In genomic region chr13:30530761-30531160, GRCm38 (mm10) we compare ENCODE assay signal across 10 mouse cellular contexts. TPM values are rescaled to one million over a fixed set of nuclear protein-coding genes. Genes with fewer than 3 reads are reported as not detected.
A peak's percentile ranks its signal among the peaks of the same experiment; 100 is the strongest.
DNase-seq lines count a peak whose midpoint lies in the region; ATAC-seq lines count a peak whose summit lies in the region.
"Had no signal": no experiment of that assay in that cellular context is flagged by ENCODE, and none has a peak within 500 bp of the region (broad histone marks: within the 10 kb centered on the region; RNA-seq: fewer than 3 reads in every experiment).

No protein-coding gene starts in this region.

- 8% methylated on average over 5 of the region's 5 CpGs for WGBS in embryonic facial prominence, embryonic 11.5 days
- 13% methylated on average over 5 of the region's 5 CpGs for WGBS in hindbrain, embryonic 11.5 days
- WGBS in midbrain, embryonic 16.5 days, result 3% methylated on average over 5 of the region's 5 CpGs

- no peaks in the 10 kb centered on the region for H3K9me3 ChIP-seq in embryonic facial prominence, embryonic 11.5 days (replicated peaks; ENCODE audit: control insufficient read depth, low read length)
- no peaks in the 10 kb centered on the region for H3K9me3 ChIP-seq in hindbrain, embryonic 11.5 days (ENCODE audit: control insufficient read depth, low read length)
- H3K9me3 ChIP-seq in midbrain, embryonic 16.5 days (replicated peaks; ENCODE audit: control insufficient read depth, low read length, poor library complexity, severe bottlenecking), result no peaks in the 10 kb centered on the region
- H3K9me3 ChIP-seq: embryonic facial prominence, embryonic 12.5 days; limb, embryonic 13.5 days had no signal

- no peak overlapping the region for H3K9ac ChIP-seq in embryonic facial prominence, embryonic 11.5 days (replicated peaks; ENCODE audit: low read length)
- no peak overlapping the region for H3K9ac ChIP-seq in hindbrain, embryonic 11.5 days (ENCODE audit: low read depth, low read length)
- H3K9ac ChIP-seq in midbrain, embryonic 16.5 days (ENCODE audit: low read depth, low read length), result no peak overlapping the region
- H3K9ac ChIP-seq: embryonic facial prominence, embryonic 12.5 days; limb, embryonic 13.5 days had no signal

- no peak overlapping the region for H3K27ac ChIP-seq in embryonic facial prominence, embryonic 11.5 days (replicated peaks; ENCODE audit: low read depth, low read length)
- no peak overlapping the region for H3K27ac ChIP-seq in hindbrain, embryonic 11.5 days (ENCODE audit: low read depth, low read length)
- H3K27ac ChIP-seq in midbrain, embryonic 16.5 days (ENCODE audit: low read length), result no peak overlapping the region
- H3K27ac ChIP-seq: embryonic facial prominence, embryonic 12.5 days; limb, embryonic 13.5 days had no signal

- no peak for ATAC-seq in embryonic facial prominence, embryonic 11.5 days (replicated peaks; ENCODE audit: insufficient number of reproducible peaks, low FRiP score, low TSS enrichment, low read depth)
- ATAC-seq in hindbrain, embryonic 11.5 days (ENCODE audit: low FRiP score), result no peak
- peak; percentile 86 for ATAC-seq in midbrain, embryonic 16.5 days

- H3K4me3 ChIP-seq in embryonic facial prominence, embryonic 11.5 days (ENCODE audit: low read depth, low read length), result no peak overlapping the region
- H3K4me3 ChIP-seq in hindbrain, embryonic 11.5 days (ENCODE audit: low read depth, low read length), result no peak overlapping the region
- no peak overlapping the region for H3K4me3 ChIP-seq in midbrain, embryonic 16.5 days (ENCODE audit: low read depth, low read length)
- H3K4me3 ChIP-seq: embryonic facial prominence, embryonic 12.5 days; limb, embryonic 13.5 days had no signal

- no peak overlapping the region for H3K4me2 ChIP-seq in embryonic facial prominence, embryonic 11.5 days (ENCODE audit: low read depth, low read length)
- no peak overlapping the region for H3K4me2 ChIP-seq in hindbrain, embryonic 11.5 days (replicated peaks; ENCODE audit: low read depth, low read length)
- peak overlapping the region; percentile 19; the same call in 1 of the 2 replicates for H3K4me2 ChIP-seq in midbrain, embryonic 16.5 days (ENCODE audit: low read length)
- H3K4me2 ChIP-seq: embryonic facial prominence, embryonic 12.5 days; limb, embryonic 13.5 days had no signal

- intact Hi-C loops in left cerebral cortex, postnatal 10 days (cut with DNase I), result loop anchor here (2.0 to 10.0 kb wide), 2 partner anchors 258 to 676 kb away; partner anchors contain the start of gene Cdkal1

- peak; percentile 56 for DNase-seq in ovary, postnatal 14 days (ENCODE audit: low spot score)
- no peak for DNase-seq in ovary, postnatal 10 days (ENCODE audit: low spot score)
- DNase-seq in adrenal gland, postnatal 10 days, result peak; percentile 78
- DNase-seq in embryonic facial prominence, embryonic 11.5 days (ENCODE audit: low spot score), result peak; percentile 80
- DNase-seq in hindbrain, embryonic 11.5 days (ENCODE audit: low spot score), result peak; percentile 84
- peak; percentile 49 to 61 for DNase-seq in left cerebral cortex, postnatal 10 days (ENCODE audit: extremely low spot score in 1 of 2, low spot score in 2 of 2)
- DNase-seq in testis, postnatal 14 days (ENCODE audit: low spot score), result peak; percentile 39

- H3K4me1 ChIP-seq in embryonic facial prominence, embryonic 11.5 days (ENCODE audit: control insufficient read depth, insufficient read depth, low read length), result no peaks in the 10 kb centered on the region
- no peaks in the 10 kb centered on the region for H3K4me1 ChIP-seq in hindbrain, embryonic 11.5 days (replicated peaks; ENCODE audit: control insufficient read depth, insufficient read depth, low read length)
- no peaks in the 10 kb centered on the region for H3K4me1 ChIP-seq in midbrain, embryonic 16.5 days (ENCODE audit: control insufficient read depth, insufficient read depth, low read length)
- H3K4me1 ChIP-seq: embryonic facial prominence, embryonic 12.5 days; limb, embryonic 13.5 days had no signal

- H3K36me3 ChIP-seq in embryonic facial prominence, embryonic 11.5 days (replicated peaks; ENCODE audit: control insufficient read depth, insufficient read depth, low read depth, low read length), result no peaks in the 10 kb centered on the region
- H3K36me3 ChIP-seq in hindbrain, embryonic 11.5 days (ENCODE audit: control insufficient read depth, insufficient read depth, low read length), result no peaks in the 10 kb centered on the region
- H3K36me3 ChIP-seq in midbrain, embryonic 16.5 days (ENCODE audit: control insufficient read depth, insufficient read depth, low read length), result no peaks in the 10 kb centered on the region
- H3K36me3 ChIP-seq: embryonic facial prominence, embryonic 12.5 days; limb, embryonic 13.5 days had no signal

- H3K27me3 ChIP-seq in embryonic facial prominence, embryonic 11.5 days (ENCODE audit: control insufficient read depth, insufficient read depth, low read length), result no peaks in the 10 kb centered on the region
- H3K27me3 ChIP-seq in hindbrain, embryonic 11.5 days (ENCODE audit: control insufficient read depth, insufficient read depth, low read length), result no peaks in the 10 kb centered on the region
- H3K27me3 ChIP-seq in midbrain, embryonic 16.5 days (ENCODE audit: control insufficient read depth, insufficient read depth, low read depth, low read length), result no peaks in the 10 kb centered on the region
- H3K27me3 ChIP-seq: embryonic facial prominence, embryonic 12.5 days; limb, embryonic 13.5 days had no signal

RNA-seq across cellular contexts. Expression of gene Uqcrfs1, which starts 14.4 kb away (rescaled TPM):
- total RNA-seq in adrenal gland, postnatal 10 days (2021), result 100 to 1,000 TPM; 621 to 635 TPM
- 238 and 249 TPM in 2 replicates for polyA plus RNA-seq in embryonic facial prominence, embryonic 11.5 days (2014; fragmentation: Nextera tagmentation; extraction: Ambion mirVana)
- polyA plus RNA-seq in hindbrain, embryonic 11.5 days (2014; fragmentation: Nextera tagmentation; extraction: Ambion mirVana), result 255 and 270 TPM in 2 replicates
- 100 to 1,000 TPM; 169 to 173 TPM for total RNA-seq in left cerebral cortex, postnatal 10 days (2021)
- polyA plus RNA-seq in midbrain, embryonic 16.5 days (2015; fragmentation: Nextera tagmentation; extraction: Ambion mirVana), result 270 and 283 TPM in 2 replicates
